Mouse (Mus musculus): ENCODE measurements around the gene Macrod2. TPM values are rescaled to one million over a fixed set of nuclear protein-coding genes. Genes with fewer than 3 reads are reported as not detected.

The Macrod2 gene
- polyA plus RNA-seq, 2 experiments = 2.1 to 7.7 TPM

DNA sequence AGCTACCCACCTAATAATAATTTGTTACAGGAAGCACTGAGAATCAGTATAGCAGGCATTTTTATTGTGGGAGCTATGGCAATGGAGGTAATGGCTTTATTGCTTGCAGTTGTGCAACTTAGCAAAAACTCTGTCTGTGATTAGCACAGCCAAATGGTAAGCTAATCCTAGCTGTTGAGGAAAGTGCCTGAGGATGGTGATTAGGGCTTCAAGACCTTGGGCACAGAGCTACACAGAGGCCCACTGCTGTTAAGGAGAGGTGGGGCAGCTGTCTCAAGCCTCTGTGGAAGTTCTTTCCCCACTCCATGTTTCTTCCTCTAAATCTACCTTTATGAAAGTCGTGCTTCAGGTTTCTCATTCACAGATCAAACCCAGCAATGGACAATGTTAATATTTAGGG, 466.2 kb downstream of the Macrod2 start:
- DNase-seq (ENCODE audit: low read depth in 3 of 3, low spot score in 3 of 3) (no peak), ATAC-seq (ENCODE audit: insufficient read depth) (no peak)
- H3K9me3 ChIP-seq (ENCODE audit: control insufficient read depth, low read length) = no peaks in the 10 kb centered on the region
- H3K27me3 ChIP-seq (ENCODE audit: control insufficient read depth, insufficient read depth, low read length) = no peaks in the 10 kb centered on the region
- no peaks in the 10 kb centered on the region for H3K36me3 ChIP-seq (replicated peaks; ENCODE audit: control insufficient read depth, insufficient read depth, low read depth)
- H3K4me1 ChIP-seq (replicated peaks; ENCODE audit: control insufficient read depth in 2 of 2, insufficient read depth in 2 of 2, low read length in 1 of 2) = no peaks in the 10 kb centered on the region; a peak in 1 of 4 replicates
- no peak for TF ChIP-seq EP300 (IDR thresholded peaks at IDR 0.05; ENCODE audit: low read depth)
- TF ChIP-seq CTCF (IDR thresholded peaks at IDR 0.05; ENCODE audit: low read depth) = no peak
- H3K9ac ChIP-seq (replicated peaks) = no peak overlapping the region
- H3K4me3 ChIP-seq (ENCODE audit: insufficient read depth in 1 of 2, low read depth in 2 of 2, low read length in 2 of 2) = no peak overlapping the region
- WGBS (ENCODE audit: insufficient replicate concordance) = 31% methylated on average over 1 of the region's 1 CpGs
- no peak overlapping the region for H3K27ac ChIP-seq
- H3K4me2 ChIP-seq (ENCODE audit: low read depth) = no peak overlapping the region

DNA sequence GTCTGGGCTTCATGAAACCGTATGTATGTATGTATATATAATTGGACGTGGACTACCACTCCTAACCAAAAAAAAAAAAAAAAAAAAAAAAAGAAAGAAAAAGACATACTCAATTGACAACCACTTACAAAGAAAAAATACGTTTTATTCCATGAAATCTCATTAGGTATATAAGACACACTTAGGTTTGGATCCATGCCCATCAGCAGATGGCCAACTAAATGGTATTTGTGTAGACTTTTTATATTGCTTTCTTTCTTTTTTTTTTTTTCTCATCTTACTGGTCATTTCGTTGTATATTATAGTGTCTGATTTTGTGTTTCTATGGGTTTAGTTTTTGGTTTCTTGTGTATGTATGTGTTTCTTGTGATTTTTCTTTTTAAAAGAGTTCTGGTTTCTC, 467.6 kb downstream of the Macrod2 start:
- H3K9me3 ChIP-seq (ENCODE audit: control insufficient read depth, low read length) = no peaks in the 10 kb centered on the region
- no peaks in the 10 kb centered on the region for H3K36me3 ChIP-seq (replicated peaks; ENCODE audit: control insufficient read depth, insufficient read depth, low read depth)
- no peak overlapping the region for H3K4me3 ChIP-seq (ENCODE audit: insufficient read depth in 1 of 2, low read depth in 2 of 2, low read length in 2 of 2)
- no peaks in the 10 kb centered on the region; a peak in 1 of 4 replicates for H3K4me1 ChIP-seq (replicated peaks; ENCODE audit: control insufficient read depth in 2 of 2, insufficient read depth in 2 of 2, low read length in 1 of 2)
- H3K27me3 ChIP-seq (ENCODE audit: control insufficient read depth, insufficient read depth, low read length) = no peaks in the 10 kb centered on the region
- no peak for TF ChIP-seq EP300 (IDR thresholded peaks at IDR 0.05; ENCODE audit: low read depth)
- no peak for TF ChIP-seq CTCF (IDR thresholded peaks at IDR 0.05; ENCODE audit: low read depth)
- DNase-seq (ENCODE audit: low read depth in 3 of 3, low spot score in 3 of 3) = no peak
- WGBS (ENCODE audit: insufficient replicate concordance) = 52% methylated on average over 4 of the region's 4 CpGs
- no peak overlapping the region for H3K9ac ChIP-seq (replicated peaks)
- no peak overlapping the region for H3K27ac ChIP-seq
- no peak overlapping the region for H3K4me2 ChIP-seq (ENCODE audit: low read depth)
- no peak for ATAC-seq (ENCODE audit: insufficient read depth)

DNA sequence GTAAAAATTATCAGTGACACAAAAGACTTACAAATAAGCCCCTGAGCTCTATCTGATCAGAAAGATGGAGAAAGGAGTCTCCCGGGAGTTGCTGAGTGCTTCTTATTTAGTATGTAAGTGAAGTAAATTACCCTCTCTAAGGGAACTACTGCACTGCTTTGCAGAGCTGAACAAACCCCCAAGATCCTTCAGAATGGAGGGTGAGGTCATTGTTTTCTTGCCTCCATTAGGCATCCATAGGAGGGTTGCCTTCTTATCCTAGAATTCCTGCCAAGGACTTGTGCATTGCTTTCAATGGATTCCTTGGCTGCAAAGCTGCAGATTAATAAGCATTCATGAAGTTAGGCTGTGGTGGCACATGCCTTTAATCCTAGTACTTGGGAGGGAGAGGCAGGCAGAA, 470.5 kb downstream of the Macrod2 start:
- Histone ChIP-seq H3K9ac (replicated peaks) (no peak overlapping the region), H3K4me3 (ENCODE audit: insufficient read depth in 1 of 2, low read depth in 2 of 2, low read length in 2 of 2) (no peak overlapping the region), H3K27ac (no peak overlapping the region), H3K27me3 (ENCODE audit: control insufficient read depth, insufficient read depth, low read length) (no peaks in the 10 kb centered on the region), H3K36me3 (replicated peaks; ENCODE audit: control insufficient read depth, insufficient read depth, low read depth) (no peaks in the 10 kb centered on the region), H3K4me2 (ENCODE audit: low read depth) (no peak overlapping the region), H3K4me1 (replicated peaks; ENCODE audit: control insufficient read depth in 2 of 2, insufficient read depth in 2 of 2, low read length in 1 of 2) (no peaks in the 10 kb centered on the region; a peak in 1 of 4 replicates), H3K9me3 (ENCODE audit: control insufficient read depth, low read length) (no peaks in the 10 kb centered on the region)
- no peak for ATAC-seq (ENCODE audit: insufficient read depth)
- WGBS (ENCODE audit: insufficient replicate concordance) = 50% methylated on average over 1 of the region's 1 CpGs
- DNase-seq (ENCODE audit: low read depth in 3 of 3, low spot score in 3 of 3) = no peak
- TF ChIP-seq CTCF (IDR thresholded peaks at IDR 0.05; ENCODE audit: low read depth) = no peak
- TF ChIP-seq EP300 (IDR thresholded peaks at IDR 0.05; ENCODE audit: low read depth) = no peak

DNA sequence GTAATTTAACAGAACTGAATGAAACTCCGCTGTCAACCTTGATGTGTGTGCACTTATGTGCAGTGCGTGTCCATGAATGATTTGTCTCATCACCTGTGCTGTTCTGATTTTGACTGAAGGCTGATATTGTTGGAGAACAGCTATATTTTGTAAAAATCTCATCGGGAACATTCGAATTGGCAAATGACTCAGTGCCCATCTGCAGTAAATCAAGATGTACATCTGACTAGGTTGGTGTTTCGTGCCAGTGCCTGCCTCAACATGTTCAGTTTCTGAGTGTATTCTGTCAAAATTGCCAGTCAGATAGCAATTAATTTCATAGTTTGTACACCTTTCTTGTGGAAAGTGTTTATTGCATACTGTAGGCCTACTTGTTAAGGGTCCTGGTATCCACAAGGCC, 472.0 kb downstream of the Macrod2 start:
- Histone ChIP-seq H3K27me3 (ENCODE audit: control insufficient read depth, insufficient read depth, low read length) (no peaks in the 10 kb centered on the region), H3K4me3 (ENCODE audit: insufficient read depth in 1 of 2, low read depth in 2 of 2, low read length in 2 of 2) (no peak overlapping the region), H3K9me3 (ENCODE audit: control insufficient read depth, low read length) (no peaks in the 10 kb centered on the region), H3K4me1 (replicated peaks; ENCODE audit: control insufficient read depth in 2 of 2, insufficient read depth in 2 of 2, low read length in 1 of 2) (no peaks in the 10 kb centered on the region; a peak in 1 of 4 replicates), H3K9ac (replicated peaks) (no peak overlapping the region), H3K4me2 (ENCODE audit: low read depth) (no peak overlapping the region), H3K36me3 (replicated peaks; ENCODE audit: control insufficient read depth, insufficient read depth, low read depth) (no peaks in the 10 kb centered on the region), H3K27ac (no peak overlapping the region)
- DNase-seq (ENCODE audit: low read depth in 3 of 3, low spot score in 3 of 3) = no peak
- ATAC-seq (ENCODE audit: insufficient read depth) = no peak
- 60% methylated on average over 5 of the region's 5 CpGs for WGBS (ENCODE audit: insufficient replicate concordance)
- no peak for TF ChIP-seq CTCF (IDR thresholded peaks at IDR 0.05; ENCODE audit: low read depth)
- no peak for TF ChIP-seq EP300 (IDR thresholded peaks at IDR 0.05; ENCODE audit: low read depth)

DNA sequence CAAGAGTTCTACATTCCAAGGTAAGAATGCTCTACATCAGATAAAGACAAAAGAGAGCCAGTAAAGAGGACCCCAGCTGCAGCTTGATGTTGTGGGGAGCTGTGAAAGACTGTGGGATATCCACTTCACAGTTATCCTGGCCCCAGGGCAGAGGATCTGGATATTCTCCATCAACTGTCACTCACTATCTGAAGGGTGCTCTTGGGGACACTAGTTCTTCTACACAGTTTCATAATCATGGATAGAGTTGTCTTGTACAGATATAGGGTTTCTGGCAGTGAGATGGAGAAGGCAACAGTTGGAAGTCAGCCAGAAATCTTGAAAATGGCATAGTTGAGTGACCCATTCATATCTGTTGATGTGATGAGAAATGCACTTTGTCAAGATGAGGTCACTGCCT, 490.1 kb downstream of the Macrod2 start:
- no peak overlapping the region for H3K4me2 ChIP-seq (ENCODE audit: low read depth)
- no peak for TF ChIP-seq EP300 (IDR thresholded peaks at IDR 0.05; ENCODE audit: low read depth)
- TF ChIP-seq CTCF (IDR thresholded peaks at IDR 0.05; ENCODE audit: low read depth) = no peak
- H3K9ac ChIP-seq (replicated peaks) = no peak overlapping the region
- ATAC-seq (ENCODE audit: insufficient read depth) = no peak
- H3K27ac ChIP-seq = no peak overlapping the region
- DNase-seq (ENCODE audit: low read depth in 3 of 3, low spot score in 3 of 3) = no peak
- H3K27me3 ChIP-seq (ENCODE audit: control insufficient read depth, insufficient read depth, low read length) = no peaks in the 10 kb centered on the region
- no peaks in the 10 kb centered on the region for H3K9me3 ChIP-seq (ENCODE audit: control insufficient read depth, low read length)
- H3K36me3 ChIP-seq (replicated peaks; ENCODE audit: control insufficient read depth, insufficient read depth, low read depth) = no peaks in the 10 kb centered on the region
- H3K4me1 ChIP-seq (replicated peaks; ENCODE audit: control insufficient read depth in 2 of 2, insufficient read depth in 2 of 2, low read length in 1 of 2) = no peaks in the 10 kb centered on the region
- no peak overlapping the region for H3K4me3 ChIP-seq (ENCODE audit: insufficient read depth in 1 of 2, low read depth in 2 of 2, low read length in 2 of 2)

DNA sequence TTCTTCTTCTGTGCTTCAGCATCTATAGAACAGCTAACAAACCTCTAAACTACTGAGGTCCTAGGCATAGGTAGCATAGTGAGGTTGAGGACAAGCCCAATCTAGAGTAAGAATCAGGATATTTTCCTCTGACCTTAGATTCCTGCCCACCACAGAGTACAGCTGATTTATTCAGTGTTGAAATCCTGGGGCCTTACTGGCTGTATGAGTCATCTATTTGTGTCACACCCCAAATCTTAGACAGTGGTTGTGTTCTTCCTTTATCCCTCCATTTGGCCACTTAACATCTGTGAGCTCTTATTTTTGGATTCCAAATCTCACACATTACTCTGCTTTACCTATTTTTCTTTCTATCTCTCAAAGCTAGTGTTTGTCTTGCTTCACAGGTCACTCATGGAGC, 495.6 kb downstream of the Macrod2 start:
- H3K27me3 ChIP-seq (ENCODE audit: control insufficient read depth, insufficient read depth, low read length) = no peaks in the 10 kb centered on the region
- no peaks in the 10 kb centered on the region for H3K36me3 ChIP-seq (replicated peaks; ENCODE audit: control insufficient read depth, insufficient read depth, low read depth)
- no peak overlapping the region for H3K27ac ChIP-seq
- no peak for DNase-seq (ENCODE audit: low read depth in 3 of 3, low spot score in 3 of 3)
- no peaks in the 10 kb centered on the region for H3K9me3 ChIP-seq (ENCODE audit: control insufficient read depth, low read length)
- no peak overlapping the region for H3K4me3 ChIP-seq (ENCODE audit: insufficient read depth in 1 of 2, low read depth in 2 of 2, low read length in 2 of 2)
- no peak for ATAC-seq (ENCODE audit: insufficient read depth)
- H3K9ac ChIP-seq (replicated peaks) = no peak overlapping the region
- no peak overlapping the region for H3K4me2 ChIP-seq (ENCODE audit: low read depth)
- TF ChIP-seq EP300 (IDR thresholded peaks at IDR 0.05; ENCODE audit: low read depth) = no peak
- no peak for TF ChIP-seq CTCF (IDR thresholded peaks at IDR 0.05; ENCODE audit: low read depth)
- no peaks in the 10 kb centered on the region for H3K4me1 ChIP-seq (replicated peaks; ENCODE audit: control insufficient read depth in 2 of 2, insufficient read depth in 2 of 2, low read length in 1 of 2)
